ENCODE assay signal across 20 mouse cellular contexts in genomic region chr9:50028573-50028972, GRCm38 (mm10).
DNase-seq lines count a peak whose midpoint lies in the region; ATAC-seq and TF ChIP-seq lines count a peak whose summit lies in the region.
"Had no signal": no experiment of that assay in that cellular context is flagged by ENCODE, and none has a peak within 500 bp of the region (broad histone marks: within the 10 kb centered on the region; RNA-seq: fewer than 3 reads in every experiment).

No protein-coding gene starts in this region.

- no peaks in the 10 kb centered on the region for H3K9me3 ChIP-seq in forebrain, embryonic 14.5 days (replicated peaks; ENCODE audit: control insufficient read depth, low read length)
- no peaks in the 10 kb centered on the region for H3K9me3 ChIP-seq in forebrain, embryonic 10.5 days
- no peaks in the 10 kb centered on the region for H3K9me3 ChIP-seq in forebrain, embryonic 16.5 days (ENCODE audit: control insufficient read depth, low read length)
- no peaks in the 10 kb centered on the region for H3K9me3 ChIP-seq in forebrain, embryonic 13.5 days (replicated peaks)
- no peaks in the 10 kb centered on the region for H3K9me3 ChIP-seq in forebrain, postnatal 0 days (ENCODE audit: low read length)
- no peaks in the 10 kb centered on the region for H3K9me3 ChIP-seq in forebrain, embryonic 12.5 days

- no peak for ATAC-seq in forebrain, embryonic 14.5 days
- ATAC-seq in forebrain, embryonic 16.5 days, result peak; percentile 66
- no peak for ATAC-seq in forebrain, embryonic 13.5 days
- ATAC-seq in forebrain, postnatal 0 days, result peak; percentile 40; the same call in 1 of the 2 replicates
- no peak for ATAC-seq in forebrain, embryonic 12.5 days (ENCODE audit: low FRiP score)
- ATAC-seq: activated CD4-positive, CD25-positive, alpha-beta regulatory T cell, adult 4 months; CD4-positive, CD25-positive, alpha-beta regulatory T cell, adult 4 months; Patski had no signal

- no peak overlapping the region for H3K4me2 ChIP-seq in forebrain, embryonic 14.5 days (ENCODE audit: low read length)
- H3K4me2 ChIP-seq in forebrain, embryonic 16.5 days (ENCODE audit: low read length), result no peak overlapping the region
- H3K4me2 ChIP-seq in forebrain, embryonic 13.5 days, result no peak overlapping the region
- H3K4me2 ChIP-seq in forebrain, postnatal 0 days (ENCODE audit: low read depth), result no peak overlapping the region
- no peak overlapping the region for H3K4me2 ChIP-seq in forebrain, embryonic 12.5 days

- no peak for TF ChIP-seq POLR2A in brain, embryonic 14.5 days (IDR thresholded peaks at IDR 0.05; ENCODE audit: borderline replicate concordance, extremely low read depth, insufficient read depth, insufficient read length, poor library complexity, severe bottlenecking)

- WGBS in forebrain, embryonic 14.5 days, result 87% methylated on average over 2 of the region's 2 CpGs
- 86% methylated on average over 2 of the region's 2 CpGs for WGBS in forebrain, embryonic 10.5 days
- 80% methylated on average over 2 of the region's 2 CpGs for WGBS in forebrain, embryonic 16.5 days
- WGBS in forebrain, embryonic 13.5 days, result 83% methylated on average over 2 of the region's 2 CpGs
- WGBS in forebrain, postnatal 0 days, result 71% methylated on average over 2 of the region's 2 CpGs
- 90% methylated on average over 2 of the region's 2 CpGs for WGBS in forebrain, embryonic 12.5 days

- H3K4me1 ChIP-seq in forebrain, embryonic 14.5 days (ENCODE audit: control insufficient read depth, insufficient read depth, low read length), result no peaks in the 10 kb centered on the region
- H3K4me1 ChIP-seq in forebrain, embryonic 10.5 days, result peaks cover 5% of the 10 kb centered on the region; the same call in 1 of the 2 replicates
- peaks cover 9% of the 10 kb centered on the region; the same call in 1 of the 2 replicates for H3K4me1 ChIP-seq in forebrain, embryonic 16.5 days (replicated peaks; ENCODE audit: control insufficient read depth, insufficient read depth, low read length)
- peaks cover 5% of the 10 kb centered on the region for H3K4me1 ChIP-seq in forebrain, embryonic 13.5 days
- H3K4me1 ChIP-seq in forebrain, postnatal 0 days (ENCODE audit: insufficient read depth), result peaks cover 3% of the 10 kb centered on the region; the same call in 1 of the 2 replicates
- H3K4me1 ChIP-seq in forebrain, embryonic 12.5 days, result peaks cover 11% of the 10 kb centered on the region; the same call in 1 of the 2 replicates

- no peak overlapping the region for H3K27ac ChIP-seq in forebrain, embryonic 14.5 days (ENCODE audit: low read depth, low read length)
- H3K27ac ChIP-seq in forebrain, embryonic 10.5 days, result no peak overlapping the region
- no peak overlapping the region for H3K27ac ChIP-seq in forebrain, embryonic 16.5 days (ENCODE audit: low read length)
- H3K27ac ChIP-seq in forebrain, embryonic 13.5 days, result no peak overlapping the region
- H3K27ac ChIP-seq in forebrain, postnatal 0 days (ENCODE audit: low read depth, low read length), result no peak overlapping the region
- H3K27ac ChIP-seq in forebrain, embryonic 12.5 days, result no peak overlapping the region

- peak; percentile 66 for DNase-seq in forebrain, embryonic 14.5 days (ENCODE audit: low spot score)
- no peak for DNase-seq in forebrain, embryonic 10.5 days (ENCODE audit: extremely low spot score, low spot score)
- DNase-seq in forebrain, postnatal 0 days, result peak; percentile 58
- DNase-seq in brain, embryonic 14.5 days (ENCODE audit: low read depth), result peak; percentile 74
- no peak for DNase-seq in right cerebral cortex, postnatal 4 days
- DNase-seq: adrenal gland, adult 2 months; adrenal gland, adult 8-10 months; adrenal gland, postnatal 25 days; B cell, adult 2 months; cerebellum, adult 11 months; cerebellum, adult 11-12 months; cerebellum, adult 18-20 months had no signal

- no peak overlapping the region for H3K9ac ChIP-seq in forebrain, embryonic 14.5 days (ENCODE audit: low read length)
- no peak overlapping the region for H3K9ac ChIP-seq in forebrain, embryonic 16.5 days (replicated peaks; ENCODE audit: low read depth, low read length)
- H3K9ac ChIP-seq in forebrain, embryonic 13.5 days, result no peak overlapping the region
- H3K9ac ChIP-seq in forebrain, postnatal 0 days, result no peak overlapping the region
- no peak overlapping the region for H3K9ac ChIP-seq in forebrain, embryonic 12.5 days

- H3K27me3 ChIP-seq in forebrain, embryonic 14.5 days (replicated peaks; ENCODE audit: control insufficient read depth, insufficient read depth, low read length), result no peaks in the 10 kb centered on the region
- no peaks in the 10 kb centered on the region for H3K27me3 ChIP-seq in forebrain, embryonic 10.5 days (ENCODE audit: poor library complexity, severe bottlenecking)
- H3K27me3 ChIP-seq in forebrain, embryonic 16.5 days (replicated peaks; ENCODE audit: control insufficient read depth, insufficient read depth, low read length), result no peaks in the 10 kb centered on the region
- no peaks in the 10 kb centered on the region for H3K27me3 ChIP-seq in forebrain, embryonic 13.5 days
- no peaks in the 10 kb centered on the region for H3K27me3 ChIP-seq in forebrain, postnatal 0 days (ENCODE audit: insufficient read depth, low read length)
- H3K27me3 ChIP-seq in forebrain, embryonic 12.5 days, result no peaks in the 10 kb centered on the region
- H3K27me3 ChIP-seq: CH12.LX had no signal

- no peaks in the 10 kb centered on the region for H3K36me3 ChIP-seq in forebrain, embryonic 14.5 days (ENCODE audit: control insufficient read depth, insufficient read depth, low read length)
- no peaks in the 10 kb centered on the region for H3K36me3 ChIP-seq in forebrain, embryonic 10.5 days (replicated peaks)
- no peaks in the 10 kb centered on the region for H3K36me3 ChIP-seq in forebrain, embryonic 16.5 days (ENCODE audit: control insufficient read depth, insufficient read depth)
- no peaks in the 10 kb centered on the region for H3K36me3 ChIP-seq in forebrain, embryonic 13.5 days (ENCODE audit: poor library complexity, severe bottlenecking)
- no peaks in the 10 kb centered on the region for H3K36me3 ChIP-seq in forebrain, postnatal 0 days (ENCODE audit: insufficient read depth)
- no peaks in the 10 kb centered on the region for H3K36me3 ChIP-seq in forebrain, embryonic 12.5 days (replicated peaks)
- H3K36me3 ChIP-seq: G1E had no signal

- no peak overlapping the region for H3K4me3 ChIP-seq in forebrain, embryonic 14.5 days (ENCODE audit: low read depth, low read length)
- no peak overlapping the region for H3K4me3 ChIP-seq in forebrain, embryonic 10.5 days
- no peak overlapping the region for H3K4me3 ChIP-seq in forebrain, embryonic 16.5 days (replicated peaks; ENCODE audit: low read length)
- H3K4me3 ChIP-seq in forebrain, embryonic 13.5 days, result no peak overlapping the region
- no peak overlapping the region for H3K4me3 ChIP-seq in forebrain, postnatal 0 days (ENCODE audit: low read depth, low read length)
- no peak overlapping the region for H3K4me3 ChIP-seq in forebrain, embryonic 12.5 days (replicated peaks)

- no peak for TF ChIP-seq CTCF in forebrain, postnatal 0 days (IDR thresholded peaks at IDR 0.05; ENCODE audit: low read depth)
- TF ChIP-seq CTCF in brain, embryonic 14.5 days (IDR thresholded peaks at IDR 0.05; ENCODE audit: borderline replicate concordance, extremely low read depth, insufficient read depth, insufficient read length), result no peak

Comparison
In these comparisons a context has a peak if more than half of its experiments do, and no peak if none do; other contexts are left out.
1. ATAC-seq: peak in forebrain, embryonic 16.5 days (single experiment) and forebrain, postnatal 0 days (single experiment); none in forebrain, embryonic 14.5 days (single experiment), forebrain, embryonic 13.5 days (single experiment) and forebrain, embryonic 12.5 days (single experiment).
2. DNase-seq: peak in forebrain, embryonic 14.5 days (single experiment), forebrain, postnatal 0 days (single experiment) and brain, embryonic 14.5 days (single experiment); none in forebrain, embryonic 10.5 days (single experiment) and right cerebral cortex, postnatal 4 days (single experiment).